Mouse (Mus musculus) naive thymus-derived CD4-positive, alpha-beta T cell, adult 2 months (primary cell): ENCODE data around the gene Tbx18.

Source experiments
- DNase-seq: peaks from one replicate; pipeline ENCODE4 v3.0.0-alpha.2; 2011; ENCODE audit warnings: low read depth

The Tbx18 gene

GRCm38 (mm10) chr9:87710360-87710759, 20.7 kb downstream of the Tbx18 start:
- DNase-seq = no peak

DNA sequence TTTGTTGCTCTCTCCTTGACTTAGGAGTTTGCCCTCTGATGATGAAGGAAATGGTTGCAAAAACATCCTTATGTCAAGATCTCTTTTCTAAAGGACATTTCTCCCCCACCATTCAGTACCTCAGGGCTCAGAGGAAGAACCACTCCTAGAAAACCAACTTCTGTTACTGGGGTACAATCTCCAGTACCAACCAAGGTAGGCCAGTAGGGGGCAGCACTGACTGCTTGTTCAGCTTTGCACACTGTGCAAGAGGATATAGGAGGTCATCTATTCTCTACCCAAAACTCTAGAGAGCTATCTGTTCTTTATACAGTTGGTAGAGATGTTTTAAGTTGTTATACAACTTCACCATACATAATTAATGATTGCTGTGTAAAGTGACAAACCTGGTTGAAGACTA, 22.9 kb downstream of the Tbx18 start:
- DNase-seq = no peak

GRCm38 (mm10) chr9:87702267-87702666, 28.8 kb downstream of the Tbx18 start:
- no peak for DNase-seq

GRCm38 (mm10) chr9:87686981-87687380, 44.1 kb downstream of the Tbx18 start:
- DNase-seq = no peak

- DNase-seq = no peak
These were observed 48.8 kb downstream of the Tbx18 start for GRCm38 (mm10) chr9:87682247-87682646.
